Mouse (Mus musculus) midbrain, embryonic 13.5 days (tissue): ENCODE data around the gene Dnajb4. TPM values are rescaled to one million over a fixed set of nuclear protein-coding genes. Genes with fewer than 3 reads are reported as not detected.

Experiments used
- ATAC-seq: fragments of 200-750 bp; cut with Nextera tagmentation; 2 replicates; pipeline ENCODE4 v1.8.0; 2017; ENCODE audit warnings: mild to moderate bottlenecking, moderate TSS enrichment, moderate library complexity
- H3K27ac ChIP-seq: fragments of 300-500 bp; sonication (generic); 2 replicates; pipeline ENCODE4 v1.5.1; 2015; ENCODE audit warnings: inconsistent platforms, mild to moderate bottlenecking, moderate library complexity
- H3K27me3 ChIP-seq: fragments of 300-500 bp; sonication (generic); 2 replicates; pipeline ENCODE4 v1.6.1; 2015; ENCODE audit warnings: mild to moderate bottlenecking, inconsistent platforms
- H3K36me3 ChIP-seq: fragments of 300-500 bp; sonication (generic); 2 replicates; pipeline ENCODE4 v1.6.1; 2015; ENCODE audit warnings: mild to moderate bottlenecking, inconsistent platforms
- H3K4me1 ChIP-seq: fragments of 300-500 bp; sonication (generic); replicated peaks from 2 replicates; pipeline ENCODE4 v1.6.1; 2015; ENCODE audit warnings: inconsistent platforms
- H3K4me2 ChIP-seq: fragments of 300-500 bp; sonication (generic); replicated peaks from 2 replicates; pipeline ENCODE4 v1.6.1; 2015; ENCODE audit warnings: moderate library complexity, mild to moderate bottlenecking, inconsistent platforms
- H3K4me3 ChIP-seq: fragments of 300-500 bp; sonication (generic); replicated peaks from 2 replicates; pipeline ENCODE4 v1.5.1; 2015; ENCODE audit warnings: mild to moderate bottlenecking, inconsistent platforms
- H3K9ac ChIP-seq: fragments of 300-500 bp; sonication (generic); replicated peaks from 2 replicates; pipeline ENCODE4 v1.6.1; 2015; ENCODE audit warnings: mild to moderate bottlenecking, inconsistent platforms
- H3K9me3 ChIP-seq: fragments of 300-500 bp; sonication (generic); 2 replicates; pipeline ENCODE4 v1.6.1; 2016; ENCODE audit warnings: mild to moderate bottlenecking, inconsistent platforms
- WGBS: fragments of 180-500 bp; shearing (Covaris S2); methylation state at CpG from one replicate; pipeline ENCODE4 v1.1.7; 2015; 5-methylcytosine and 5-hydroxymethylcytosine counted together
- polyA plus RNA-seq: library from polyadenylated mRNA; unstranded; fragments of >200 nt; fragmentation: Nextera tagmentation; extraction: Ambion mirVana; gene quantifications from 2 replicates; pipeline ENCODE4 v1.2.1, GENCODE M21; 2015

Gene Dnajb4
- polyA plus RNA-seq, 1 experiment from 2014 or later, result 33.9 TPM

GRCm38 (mm10) chr3:152231333-152232100, 21.4 kb upstream of the Dnajb4 start:
- no peaks in the 10 kb centered on the region for H3K27me3 ChIP-seq
- 56% methylated on average over 6 of the region's 6 CpGs for WGBS
- ATAC-seq, result no peak
- H3K27ac ChIP-seq, result 0 out of 2 replicates have a peak overlapping the region, but pooled peaks have one; percentile 9
- no peaks in the 10 kb centered on the region for H3K9me3 ChIP-seq
- H3K4me1 ChIP-seq, result no peaks in the 10 kb centered on the region
- peaks cover 61% of the 10 kb centered on the region for H3K36me3 ChIP-seq
- H3K9ac ChIP-seq, result no peak overlapping the region
- H3K4me2 ChIP-seq, result no peak overlapping the region
- H3K4me3 ChIP-seq, result no peak overlapping the region

GRCm38 (mm10) chr3:152229271-152229670, 19.2 kb upstream of the Dnajb4 start:
- Histone ChIP-seq H3K9me3 (no peaks in the 10 kb centered on the region), H3K4me1 (no peaks in the 10 kb centered on the region), H3K27me3 (no peaks in the 10 kb centered on the region), H3K4me3 (no peak overlapping the region), H3K9ac (no peak overlapping the region), H3K36me3 (peaks cover 73% of the 10 kb centered on the region), H3K4me2 (no peak overlapping the region), H3K27ac (no peak overlapping the region)
- no peak for ATAC-seq
- WGBS, result 96% methylated on average over 5 of the region's 5 CpGs

GRCm38 (mm10) chr3:152228843-152229242, 18.7 kb upstream of the Dnajb4 start:
- H3K4me2 ChIP-seq, result no peak overlapping the region
- H3K9ac ChIP-seq, result no peak overlapping the region
- no peak overlapping the region for H3K4me3 ChIP-seq
- no peak overlapping the region for H3K27ac ChIP-seq
- no peaks in the 10 kb centered on the region for H3K27me3 ChIP-seq
- no peak for ATAC-seq
- WGBS, result 96% methylated on average over 7 of the region's 7 CpGs
- H3K4me1 ChIP-seq, result no peaks in the 10 kb centered on the region
- H3K9me3 ChIP-seq, result no peaks in the 10 kb centered on the region
- peaks cover 76% of the 10 kb centered on the region for H3K36me3 ChIP-seq

DNA sequence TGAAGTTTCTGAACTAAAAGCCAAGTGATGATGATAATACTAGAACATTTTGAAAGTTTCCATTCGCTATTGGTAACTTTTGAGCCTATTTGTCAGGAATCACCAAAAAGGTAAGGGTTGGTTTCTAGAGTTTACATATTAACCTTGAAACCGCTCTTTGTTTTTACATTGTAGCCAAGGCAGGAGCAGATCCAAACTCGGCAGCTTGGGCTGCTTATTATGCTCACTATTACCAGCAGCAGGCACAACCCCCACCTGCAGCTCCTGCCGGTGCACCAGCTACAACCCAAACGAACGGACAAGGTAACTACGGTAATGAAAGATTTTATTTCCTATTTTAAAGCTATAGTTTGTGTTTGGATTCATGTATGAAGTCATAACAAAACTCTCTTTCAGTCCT, 15.8 kb upstream of the Dnajb4 start:
- WGBS, result 89% methylated on average over 7 of the region's 7 CpGs
- no peak for ATAC-seq
- no peak overlapping the region for H3K9ac ChIP-seq

GRCm38 (mm10) chr3:152224918-152225317, 14.8 kb upstream of the Dnajb4 start:
- no peak for ATAC-seq
- no peaks in the 10 kb centered on the region for H3K4me1 ChIP-seq
- H3K9me3 ChIP-seq, result no peaks in the 10 kb centered on the region
- H3K9ac ChIP-seq, result no peak overlapping the region
- H3K4me3 ChIP-seq, result no peak overlapping the region
- H3K36me3 ChIP-seq, result peaks cover 87% of the 10 kb centered on the region
- H3K27ac ChIP-seq, result no peak overlapping the region
- no peaks in the 10 kb centered on the region for H3K27me3 ChIP-seq
- no peak overlapping the region for H3K4me2 ChIP-seq

More for the DNA sequence above, 15.8 kb upstream of the Dnajb4 start:
- Histone ChIP-seq H3K4me1 (no peaks in the 10 kb centered on the region), H3K4me3 (no peak overlapping the region), H3K27me3 (no peaks in the 10 kb centered on the region), H3K27ac (no peak overlapping the region), H3K4me2 (no peak overlapping the region), H3K9me3 (no peaks in the 10 kb centered on the region), H3K36me3 (peaks cover 85% of the 10 kb centered on the region)

DNA sequence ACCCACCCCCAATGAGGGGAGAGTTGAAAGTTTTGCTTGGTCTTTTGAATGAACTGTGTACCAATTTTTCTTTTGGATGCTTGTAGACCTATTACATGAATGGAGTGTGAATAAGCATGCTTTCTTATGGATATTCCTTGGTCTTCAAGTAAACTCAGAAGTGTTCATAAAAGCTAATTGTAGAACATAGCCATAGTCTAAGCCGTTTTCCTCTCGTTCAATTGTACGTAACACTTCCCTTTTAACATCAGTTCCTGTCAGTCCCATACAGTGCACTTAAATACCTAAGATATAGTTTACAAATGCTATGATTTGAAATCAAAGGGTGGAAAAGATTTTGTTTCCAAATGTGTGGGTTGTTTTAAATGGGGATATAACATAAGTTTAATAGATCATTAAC, 3.3 kb upstream of the Dnajb4 start:
- Histone ChIP-seq H3K4me1 (peaks cover 34% of the 10 kb centered on the region), H3K27me3 (no peaks in the 10 kb centered on the region), H3K9me3 (no peaks in the 10 kb centered on the region), H3K9ac (peak overlapping the region; percentile 99; the same call in 1 of the 2 replicates), H3K4me2 (peak overlapping the region; percentile 91), H3K27ac (no peak overlapping the region), H3K36me3 (peaks cover 27% of the 10 kb centered on the region), H3K4me3 (peak overlapping the region; percentile 96)
- ATAC-seq, result no peak
- 69% methylated on average over 3 of the region's 3 CpGs for WGBS

DNA sequence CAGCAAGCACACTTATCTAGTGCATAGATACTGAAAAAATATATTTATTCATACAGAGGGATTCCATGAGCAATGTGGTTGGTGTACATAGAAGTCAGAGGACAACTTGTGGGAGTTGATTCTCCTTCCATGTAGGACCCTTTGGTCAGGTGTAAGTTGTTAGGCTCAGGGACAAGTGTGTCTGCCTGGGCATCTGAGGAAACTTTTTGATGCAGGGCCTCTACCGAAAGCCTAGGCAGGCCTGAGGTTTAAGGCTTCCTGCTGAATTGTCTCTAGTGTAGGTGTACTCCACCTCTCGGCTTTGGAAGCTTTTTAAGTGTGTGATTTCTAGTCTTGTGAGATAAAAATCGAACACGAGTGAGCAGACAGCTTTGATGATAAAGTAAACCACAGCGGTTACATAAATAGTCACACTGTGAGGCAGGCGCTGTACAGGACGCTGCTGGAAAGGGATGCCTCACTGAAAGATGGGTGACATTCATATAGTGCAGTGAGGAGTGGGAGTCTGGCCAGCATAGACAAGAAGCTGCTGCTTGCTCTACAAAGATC, 1.7 kb upstream of the Dnajb4 start:
- Histone ChIP-seq H3K27ac (no peak overlapping the region), H3K36me3 (peaks cover 13% of the 10 kb centered on the region), H3K27me3 (no peaks in the 10 kb centered on the region), H3K4me3 (peak overlapping the region; percentile 96), H3K4me2 (peak overlapping the region; percentile 91), H3K9ac (peak overlapping the region; percentile 99), H3K9me3 (no peaks in the 10 kb centered on the region), H3K4me1 (peaks cover 40% of the 10 kb centered on the region)
- WGBS, result 38% methylated on average over 7 of the region's 7 CpGs
- no peak for ATAC-seq

DNA sequence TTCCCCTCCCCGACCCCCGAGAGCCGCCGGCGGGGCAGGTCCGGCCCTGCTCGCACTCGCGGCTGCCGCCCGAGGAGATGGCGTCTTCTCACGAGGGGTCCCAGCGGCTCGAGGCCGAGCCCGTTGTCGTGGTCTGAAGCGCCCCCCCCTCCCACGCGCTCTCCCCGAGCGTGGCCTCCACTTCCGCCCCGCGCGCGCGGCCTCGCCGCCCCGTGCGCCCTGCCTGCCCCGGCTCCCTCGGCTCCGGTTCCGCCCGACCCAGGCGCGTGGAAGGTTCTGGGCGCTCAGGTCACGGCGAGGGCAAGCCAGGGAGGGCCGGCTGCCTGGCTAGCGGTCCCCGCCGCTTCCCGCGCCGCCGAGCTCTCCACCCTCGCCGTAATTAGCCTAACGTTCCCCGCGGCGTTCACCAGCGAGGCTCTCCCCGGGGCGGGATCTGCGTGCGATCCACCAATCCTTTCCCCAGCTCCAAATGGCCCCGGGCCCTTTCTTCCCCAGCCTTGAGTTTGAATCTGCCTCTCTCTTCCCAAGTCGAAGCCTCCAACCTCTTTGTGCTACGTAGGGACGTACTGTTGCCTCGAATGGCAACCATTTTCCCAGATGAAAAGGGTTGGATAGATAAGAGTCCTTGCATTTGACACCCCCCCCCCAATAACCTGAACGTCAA, 758 bp upstream of the Dnajb4 start:
- peak overlapping the region; percentile 99 for H3K9ac ChIP-seq
- peak overlapping the region; percentile 96 for H3K4me3 ChIP-seq
- under 1% methylated on average over 58 of the region's 68 CpGs for WGBS
- H3K9me3 ChIP-seq, result no peaks in the 10 kb centered on the region
- peak; percentile 70 for ATAC-seq
- H3K27me3 ChIP-seq, result no peaks in the 10 kb centered on the region
- peak overlapping the region; percentile 100 for H3K27ac ChIP-seq
- peak overlapping the region; percentile 91 for H3K4me2 ChIP-seq
- H3K4me1 ChIP-seq, result peaks cover 40% of the 10 kb centered on the region
- H3K36me3 ChIP-seq, result peaks cover 4% of the 10 kb centered on the region; the same call in 1 of the 2 replicates

DNA sequence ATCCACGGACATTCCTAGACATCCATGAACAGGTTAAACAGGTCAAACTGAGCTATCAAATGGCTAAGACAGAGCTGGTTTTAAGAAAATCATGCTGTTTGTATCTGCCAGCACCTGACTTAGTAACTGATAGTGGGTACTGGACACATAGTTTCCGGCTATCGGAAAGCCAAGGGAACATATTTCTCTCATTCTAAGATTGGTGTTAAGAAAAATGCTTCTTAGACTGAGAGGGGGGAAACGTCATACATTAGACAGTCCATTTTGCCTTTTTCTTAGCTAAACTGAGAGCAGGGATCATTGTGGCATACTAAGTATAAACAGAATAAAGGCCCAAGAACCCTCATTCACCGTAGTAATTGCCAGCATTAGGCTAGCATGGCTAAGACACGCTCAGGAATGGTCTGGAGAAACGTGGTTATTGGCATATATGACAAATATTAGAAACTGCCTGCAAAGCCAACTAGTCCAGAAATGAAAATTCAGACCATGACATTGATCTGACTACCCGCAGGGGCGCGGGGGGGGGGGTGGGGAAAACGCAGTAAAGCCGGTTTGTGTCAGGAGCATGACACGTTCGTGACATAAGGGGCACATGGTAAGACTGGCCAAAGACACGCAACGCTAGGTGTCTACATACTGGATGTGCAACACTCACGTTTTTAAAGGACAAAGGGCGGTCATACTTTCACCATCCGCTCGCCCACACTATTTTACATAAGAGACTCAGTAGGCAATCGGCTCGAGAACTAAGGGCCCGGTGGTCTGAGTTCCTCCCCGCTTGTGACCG, 730 bp downstream of the Dnajb4 start:
- H3K4me2 ChIP-seq, result peak overlapping the region; percentile 73
- peak overlapping the region; percentile 100 for H3K27ac ChIP-seq
- H3K4me1 ChIP-seq, result peaks cover 34% of the 10 kb centered on the region
- no peaks in the 10 kb centered on the region for H3K9me3 ChIP-seq
- H3K36me3 ChIP-seq, result no peaks in the 10 kb centered on the region
- peak overlapping the region; percentile 99 for H3K9ac ChIP-seq
- no peak; the same call in 1 of the 2 replicates for ATAC-seq
- H3K27me3 ChIP-seq, result no peaks in the 10 kb centered on the region
- 7% methylated on average over 25 of the region's 25 CpGs for WGBS
- peak overlapping the region; percentile 96 for H3K4me3 ChIP-seq

GRCm38 (mm10) chr3:152208096-152208885, 1.8 kb downstream of the Dnajb4 start:
- Histone ChIP-seq H3K27ac (no peak overlapping the region), H3K9me3 (no peaks in the 10 kb centered on the region), H3K27me3 (no peaks in the 10 kb centered on the region), H3K4me2 (peak overlapping the region; percentile 73), H3K4me3 (0 out of 2 replicates have a peak overlapping the region, but pooled peaks have one; percentile 96), H3K4me1 (peaks cover 31% of the 10 kb centered on the region), H3K9ac (no peak overlapping the region), H3K36me3 (no peaks in the 10 kb centered on the region)
- no peak for ATAC-seq
- 95% methylated on average over 7 of the region's 7 CpGs for WGBS

GRCm38 (mm10) chr3:152207156-152207555, 2.9 kb downstream of the Dnajb4 start:
- Histone ChIP-seq H3K9ac (no peak overlapping the region), H3K4me1 (peaks cover 20% of the 10 kb centered on the region), H3K36me3 (no peaks in the 10 kb centered on the region), H3K4me3 (no peak overlapping the region), H3K27ac (no peak overlapping the region), H3K4me2 (no peak overlapping the region), H3K9me3 (no peaks in the 10 kb centered on the region), H3K27me3 (no peaks in the 10 kb centered on the region)
- WGBS, result 98% methylated on average over 4 of the region's 4 CpGs
- no peak for ATAC-seq
